Mouse (Mus musculus): Measurements from ENCODE around the gene Tspan11. TPM values are rescaled to one million over a fixed set of nuclear protein-coding genes. Genes with fewer than 3 reads are reported as not detected.

The Tspan11 gene
- polyA plus RNA-seq, 1 experiment from 2014 or later = 5.6 TPM

GRCm38 (mm10) chr6:127981176-127981575 lies 93.8 kb downstream of the Tspan11 start:
- no peak overlapping the region for H3K27ac ChIP-seq
- H3K4me2 ChIP-seq (ENCODE audit: low read length) = no peak overlapping the region
- H3K4me3 ChIP-seq (replicated peaks; ENCODE audit: low read depth, low read length) = no peak overlapping the region
- 48% methylated on average over 8 of the region's 8 CpGs for WGBS
- H3K27me3 ChIP-seq (ENCODE audit: insufficient read depth, low read length) = no peaks in the 10 kb centered on the region
- no peak overlapping the region for H3K9ac ChIP-seq (ENCODE audit: low read depth, low read length)
- ATAC-seq (replicated peaks; ENCODE audit: low FRiP score, low read depth) (no peak), DNase-seq (ENCODE audit: low spot score) (no peak)
- H3K9me3 ChIP-seq (replicated peaks; ENCODE audit: low read length) = no peaks in the 10 kb centered on the region
- 0 out of 2 replicates have a peak, but pooled peaks cover 13% of the 10 kb centered on the region for H3K4me1 ChIP-seq (replicated peaks; ENCODE audit: insufficient read depth, low read length)
- TF ChIP-seq CTCF (IDR thresholded peaks at IDR 0.05; ENCODE audit: low read depth) = no peak
- H3K36me3 ChIP-seq (ENCODE audit: insufficient read depth, low read length) = no peaks in the 10 kb centered on the region

GRCm38 (mm10) chr6:127986357-127986756 lies 99.0 kb downstream of the Tspan11 start:
- no peak for DNase-seq (ENCODE audit: low spot score)
- Histone ChIP-seq H3K4me3 (replicated peaks; ENCODE audit: low read depth, low read length) (no peak overlapping the region), H3K36me3 (ENCODE audit: insufficient read depth, low read length) (no peaks in the 10 kb centered on the region), H3K27ac (no peak overlapping the region), H3K4me1 (replicated peaks; ENCODE audit: insufficient read depth, low read length) (peaks cover 10% of the 10 kb centered on the region), H3K9me3 (replicated peaks; ENCODE audit: low read length) (no peaks in the 10 kb centered on the region), H3K4me2 (ENCODE audit: low read length) (no peak overlapping the region), H3K27me3 (ENCODE audit: insufficient read depth, low read length) (no peaks in the 10 kb centered on the region), H3K9ac (ENCODE audit: low read depth, low read length) (no peak overlapping the region)
- no peak for TF ChIP-seq CTCF (IDR thresholded peaks at IDR 0.05; ENCODE audit: low read depth)
- no peak for ATAC-seq (replicated peaks; ENCODE audit: low FRiP score, low read depth)
- 62% methylated on average over 9 of the region's 9 CpGs for WGBS

GRCm38 (mm10) chr6:127987374-127987773 lies 100.0 kb downstream of the Tspan11 start:
- ATAC-seq (replicated peaks; ENCODE audit: low FRiP score, low read depth) = no peak
- TF ChIP-seq CTCF (IDR thresholded peaks at IDR 0.05; ENCODE audit: low read depth) = no peak

GRCm38 (mm10) chr6:127988944-127989494 lies 101.6 kb downstream of the Tspan11 start:
- H3K4me3 ChIP-seq (replicated peaks; ENCODE audit: low read depth, low read length) = no peak overlapping the region
- H3K36me3 ChIP-seq (ENCODE audit: insufficient read depth, low read length) = no peaks in the 10 kb centered on the region
- no peak for TF ChIP-seq CTCF (IDR thresholded peaks at IDR 0.05; ENCODE audit: low read depth)
- H3K9me3 ChIP-seq (replicated peaks; ENCODE audit: low read length) = no peaks in the 10 kb centered on the region
- WGBS = 84% methylated on average over 12 of the region's 12 CpGs
- no peak overlapping the region for H3K4me2 ChIP-seq (ENCODE audit: low read length)
- H3K27me3 ChIP-seq (ENCODE audit: insufficient read depth, low read length) = no peaks in the 10 kb centered on the region
- peaks cover 7% of the 10 kb centered on the region for H3K4me1 ChIP-seq (replicated peaks; ENCODE audit: insufficient read depth, low read length)
- no peak overlapping the region for H3K27ac ChIP-seq
- ATAC-seq (replicated peaks; ENCODE audit: low FRiP score, low read depth) (no peak), DNase-seq (ENCODE audit: low spot score) (no peak)
- H3K9ac ChIP-seq (ENCODE audit: low read depth, low read length) = no peak overlapping the region

More at GRCm38 (mm10) chr6:127987374-127987773, 100.0 kb downstream of the Tspan11 start:
- Histone ChIP-seq H3K27ac (no peak overlapping the region), H3K4me2 (ENCODE audit: low read length) (no peak overlapping the region), H3K9ac (ENCODE audit: low read depth, low read length) (no peak overlapping the region), H3K36me3 (ENCODE audit: insufficient read depth, low read length) (no peaks in the 10 kb centered on the region), H3K4me3 (replicated peaks; ENCODE audit: low read depth, low read length) (no peak overlapping the region), H3K27me3 (ENCODE audit: insufficient read depth, low read length) (no peaks in the 10 kb centered on the region), H3K9me3 (replicated peaks; ENCODE audit: low read length) (no peaks in the 10 kb centered on the region), H3K4me1 (replicated peaks; ENCODE audit: insufficient read depth, low read length) (peaks cover 7% of the 10 kb centered on the region)
- WGBS = 88% methylated on average over 14 of the region's 14 CpGs
- DNase-seq (ENCODE audit: low spot score) = no peak

GRCm38 (mm10) chr6:127989624-127990212 lies 102.3 kb downstream of the Tspan11 start:
- Histone ChIP-seq H3K4me2 (ENCODE audit: low read length) (no peak overlapping the region), H3K9me3 (replicated peaks; ENCODE audit: low read length) (no peaks in the 10 kb centered on the region), H3K27ac (no peak overlapping the region), H3K4me3 (replicated peaks; ENCODE audit: low read depth, low read length) (no peak overlapping the region), H3K4me1 (replicated peaks; ENCODE audit: insufficient read depth, low read length) (peaks cover 7% of the 10 kb centered on the region), H3K36me3 (ENCODE audit: insufficient read depth, low read length) (no peaks in the 10 kb centered on the region), H3K27me3 (ENCODE audit: insufficient read depth, low read length) (no peaks in the 10 kb centered on the region), H3K9ac (ENCODE audit: low read depth, low read length) (no peak overlapping the region)
- peak; percentile 50; the same call in 1 of the 2 replicates for ATAC-seq (replicated peaks; ENCODE audit: low FRiP score, low read depth)
- 0 out of 2 replicates have a peak, but pooled peaks have one; percentile 7 for TF ChIP-seq CTCF (IDR thresholded peaks at IDR 0.05; ENCODE audit: low read depth)
- whole genome bisulfite sequencing = 60% methylated on average over 11 of the region's 11 CpGs
- DNase-seq (ENCODE audit: low spot score) = peak; percentile 54

- WGBS = 62% methylated on average over 11 of the region's 11 CpGs
- DNase-seq (ENCODE audit: low spot score) = peak; percentile 23
- no peak overlapping the region for H3K4me2 ChIP-seq (ENCODE audit: low read length)
- TF ChIP-seq CTCF (IDR thresholded peaks at IDR 0.05; ENCODE audit: low read depth) = no peak
- no peak overlapping the region for H3K9ac ChIP-seq (ENCODE audit: low read depth, low read length)
- no peaks in the 10 kb centered on the region for H3K36me3 ChIP-seq (ENCODE audit: insufficient read depth, low read length)
- H3K4me3 ChIP-seq (replicated peaks; ENCODE audit: low read depth, low read length) = no peak overlapping the region
- H3K9me3 ChIP-seq (replicated peaks; ENCODE audit: low read length) = no peaks in the 10 kb centered on the region
- no peak for ATAC-seq (replicated peaks; ENCODE audit: low FRiP score, low read depth)
- no peak overlapping the region for H3K27ac ChIP-seq
- peaks cover 4% of the 10 kb centered on the region for H3K4me1 ChIP-seq (replicated peaks; ENCODE audit: insufficient read depth, low read length)
- H3K27me3 ChIP-seq (ENCODE audit: insufficient read depth, low read length) = no peaks in the 10 kb centered on the region
These were observed 104.3 kb downstream of the Tspan11 start for GRCm38 (mm10) chr6:127991509-127992176.

All from kidney, postnatal 0 days (tissue).